Mouse (Mus musculus) lung, postnatal 10 days (tissue): ENCODE results near the gene Inpp4b.

Experiments used
- DNase-seq: peaks from one replicate; pipeline ENCODE4 v3.0.0; 2021

Inpp4b gene

GRCm38 (mm10) chr8:81342236-81342998 lies at the start of gene Inpp4b:
Inpp4b (plus strand) TSS chr8:81342556.
- peak; percentile 76 for DNase-seq

GRCm38 (mm10) chr8:81335250-81335649 lies 7.1 kb upstream of the Inpp4b start:
- DNase-seq = no peak

- no peak for DNase-seq
These were observed 1.2 kb upstream of the Inpp4b start for GRCm38 (mm10) chr8:81341191-81341590.

GRCm38 (mm10) chr8:81341591-81342235 lies 643 bp upstream of the Inpp4b start:
- DNase-seq = peak; percentile 64

GRCm38 (mm10) chr8:81342999-81343302 lies 595 bp downstream of the Inpp4b start:
- no peak for DNase-seq

GRCm38 (mm10) chr8:81345170-81345697 lies 2.9 kb downstream of the Inpp4b start:
- DNase-seq = no peak

GRCm38 (mm10) chr8:81349452-81349851 lies 7.1 kb downstream of the Inpp4b start:
- DNase-seq = peak; percentile 52

GRCm38 (mm10) chr8:81353460-81353859 lies 11.1 kb downstream of the Inpp4b start:
- DNase-seq = no peak

- no peak for DNase-seq
These were observed 15.8 kb downstream of the Inpp4b start for GRCm38 (mm10) chr8:81358108-81358507.

- DNase-seq = no peak
These were observed 18.2 kb downstream of the Inpp4b start for GRCm38 (mm10) chr8:81360518-81360917.

GRCm38 (mm10) chr8:81361162-81361561 lies 18.8 kb downstream of the Inpp4b start:
- no peak for DNase-seq

- no peak for DNase-seq
These were observed 28.3 kb downstream of the Inpp4b start for GRCm38 (mm10) chr8:81370607-81371006.

- no peak for DNase-seq
These were observed 29.5 kb downstream of the Inpp4b start for GRCm38 (mm10) chr8:81371844-81372243.

- no peak for DNase-seq
These were observed 32.6 kb downstream of the Inpp4b start for GRCm38 (mm10) chr8:81374877-81375475.

- no peak for DNase-seq
These were observed 46.6 kb downstream of the Inpp4b start for GRCm38 (mm10) chr8:81388953-81389352.

- DNase-seq = peak; percentile 16
These were observed 56.7 kb downstream of the Inpp4b start for GRCm38 (mm10) chr8:81399071-81399470.

GRCm38 (mm10) chr8:81399501-81399900 lies 57.1 kb downstream of the Inpp4b start:
- DNase-seq = no peak

GRCm38 (mm10) chr8:81412707-81413106 lies 70.4 kb downstream of the Inpp4b start:
- DNase-seq = no peak

- DNase-seq = no peak
These were observed 101.6 kb downstream of the Inpp4b start for GRCm38 (mm10) chr8:81443957-81444356.

- no peak for DNase-seq
These were observed 107.4 kb downstream of the Inpp4b start for GRCm38 (mm10) chr8:81449798-81450197.

GRCm38 (mm10) chr8:81452082-81452481 lies 109.7 kb downstream of the Inpp4b start:
- DNase-seq = no peak

GRCm38 (mm10) chr8:81454830-81455229 lies 112.5 kb downstream of the Inpp4b start:
- no peak for DNase-seq

- DNase-seq = no peak
These were observed 121.4 kb downstream of the Inpp4b start for GRCm38 (mm10) chr8:81463762-81464161.

GRCm38 (mm10) chr8:81466776-81467175 lies 124.4 kb downstream of the Inpp4b start:
- no peak for DNase-seq
